Mouse (Mus musculus): Measurements from ENCODE around the gene Bcl9l. TPM values are rescaled to one million over a fixed set of nuclear protein-coding genes. Genes with fewer than 3 reads are reported as not detected.

Gene Bcl9l
- polyA plus RNA-seq, 1 experiment from 2014 or later, result 12.3 TPM

- peak; percentile 49 for ATAC-seq (ENCODE audit: low read depth)
- Histone ChIP-seq H3K27ac (ENCODE audit: low read depth, low read length) (peak overlapping the region; percentile 95), H3K27me3 (ENCODE audit: control insufficient read depth, insufficient read depth, low read length) (no peaks in the 10 kb centered on the region), H3K9me3 (ENCODE audit: control insufficient read depth, low read length) (no peaks in the 10 kb centered on the region), H3K4me3 (ENCODE audit: low read depth, low read length) (peak overlapping the region; percentile 81), H3K4me1 (ENCODE audit: control insufficient read depth, insufficient read depth, low read length) (peaks cover 11% of the 10 kb centered on the region), H3K9ac (replicated peaks; ENCODE audit: low read depth, low read length) (peak overlapping the region; percentile 89), H3K36me3 (ENCODE audit: control insufficient read depth, insufficient read depth, low read length) (no peaks in the 10 kb centered on the region), H3K4me2 (ENCODE audit: low read depth, low read length) (peak overlapping the region; percentile 98)
- 0% methylated on average over 29 of the region's 29 CpGs for WGBS
Observed at GRCm38 (mm10) chr9:44478959-44479605, 3.5 kb upstream of the Bcl9l start.

- no peaks in the 10 kb centered on the region for H3K36me3 ChIP-seq (ENCODE audit: control insufficient read depth, insufficient read depth, low read length)
- 1% methylated on average over 26 of the region's 26 CpGs for WGBS
- H3K4me3 ChIP-seq (ENCODE audit: low read depth, low read length), result peak overlapping the region; percentile 81
- peaks cover 18% of the 10 kb centered on the region for H3K4me1 ChIP-seq (ENCODE audit: control insufficient read depth, insufficient read depth, low read length)
- H3K27me3 ChIP-seq (ENCODE audit: control insufficient read depth, insufficient read depth, low read length), result no peaks in the 10 kb centered on the region
- H3K9me3 ChIP-seq (ENCODE audit: control insufficient read depth, low read length), result no peaks in the 10 kb centered on the region
- H3K9ac ChIP-seq (replicated peaks; ENCODE audit: low read depth, low read length), result peak overlapping the region; percentile 89
- H3K27ac ChIP-seq (ENCODE audit: low read depth, low read length), result peak overlapping the region; percentile 95
- peak overlapping the region; percentile 98 for H3K4me2 ChIP-seq (ENCODE audit: low read depth, low read length)
- ATAC-seq (ENCODE audit: low read depth), result peak; percentile 56
Observed at GRCm38 (mm10) chr9:44479628-44480428, 2.8 kb upstream of the Bcl9l start.

GRCm38 (mm10) chr9:44482112-44482511, 513 bp upstream of the Bcl9l start:
- Histone ChIP-seq H3K4me1 (ENCODE audit: control insufficient read depth, insufficient read depth, low read length) (peaks cover 41% of the 10 kb centered on the region), H3K4me3 (ENCODE audit: low read depth, low read length) (peak overlapping the region; percentile 79), H3K36me3 (ENCODE audit: control insufficient read depth, insufficient read depth, low read length) (no peaks in the 10 kb centered on the region), H3K9me3 (ENCODE audit: control insufficient read depth, low read length) (no peaks in the 10 kb centered on the region), H3K27me3 (ENCODE audit: control insufficient read depth, insufficient read depth, low read length) (no peaks in the 10 kb centered on the region), H3K4me2 (ENCODE audit: low read depth, low read length) (peak overlapping the region; percentile 92), H3K27ac (ENCODE audit: low read depth, low read length) (peak overlapping the region; percentile 94), H3K9ac (replicated peaks; ENCODE audit: low read depth, low read length) (peak overlapping the region; percentile 93; the same call in 1 of the 2 replicates)
- no peak for ATAC-seq (ENCODE audit: low read depth)
- WGBS, result 9% methylated on average over 3 of the region's 3 CpGs

DNA sequence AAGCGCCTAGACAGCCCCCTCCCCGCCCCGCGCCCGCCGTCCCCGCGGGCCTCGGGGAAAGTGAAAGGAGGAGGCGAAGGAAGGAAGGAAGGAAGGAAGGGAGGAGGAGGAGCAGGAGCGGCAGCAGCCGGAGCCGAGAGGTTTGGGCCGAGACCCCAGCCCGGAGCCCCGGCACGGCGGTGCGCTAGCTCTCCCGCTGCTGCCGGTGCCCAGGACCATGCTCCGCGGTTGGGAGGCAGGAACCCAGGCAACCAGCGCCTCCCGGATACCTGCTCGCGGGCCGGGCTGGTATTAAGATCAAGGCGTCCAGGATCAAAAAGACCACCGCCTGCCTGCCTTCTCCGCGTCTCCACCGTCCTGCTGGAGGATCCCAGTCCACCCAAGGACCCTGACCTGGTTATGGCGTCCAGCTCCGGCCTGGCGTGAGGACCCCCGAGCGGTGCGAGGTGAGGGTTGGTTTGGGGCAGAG, 450 bp downstream of the Bcl9l start:
- H3K9ac ChIP-seq (replicated peaks; ENCODE audit: low read depth, low read length), result peak overlapping the region; percentile 93
- no peaks in the 10 kb centered on the region for H3K27me3 ChIP-seq (ENCODE audit: control insufficient read depth, insufficient read depth, low read length)
- ATAC-seq (ENCODE audit: low read depth), result no peak
- peak overlapping the region; percentile 94 for H3K27ac ChIP-seq (ENCODE audit: low read depth, low read length)
- no peaks in the 10 kb centered on the region for H3K36me3 ChIP-seq (ENCODE audit: control insufficient read depth, insufficient read depth, low read length)
- H3K4me3 ChIP-seq (ENCODE audit: low read depth, low read length), result peak overlapping the region; percentile 79
- H3K4me1 ChIP-seq (ENCODE audit: control insufficient read depth, insufficient read depth, low read length), result peaks cover 47% of the 10 kb centered on the region
- H3K4me2 ChIP-seq (ENCODE audit: low read depth, low read length), result peak overlapping the region; percentile 92
- no peaks in the 10 kb centered on the region for H3K9me3 ChIP-seq (ENCODE audit: control insufficient read depth, low read length)
- under 1% methylated on average over 29 of the region's 39 CpGs for WGBS

GRCm38 (mm10) chr9:44483510-44484044, 952 bp downstream of the Bcl9l start:
- peak overlapping the region; percentile 93 for H3K9ac ChIP-seq (replicated peaks; ENCODE audit: low read depth, low read length)
- H3K27me3 ChIP-seq (ENCODE audit: control insufficient read depth, insufficient read depth, low read length), result no peaks in the 10 kb centered on the region
- H3K27ac ChIP-seq (ENCODE audit: low read depth, low read length), result peak overlapping the region; percentile 94
- no peak for ATAC-seq (ENCODE audit: low read depth)
- WGBS, result 1% methylated on average over 12 of the region's 12 CpGs
- no peaks in the 10 kb centered on the region for H3K9me3 ChIP-seq (ENCODE audit: control insufficient read depth, low read length)
- H3K36me3 ChIP-seq (ENCODE audit: control insufficient read depth, insufficient read depth, low read length), result no peaks in the 10 kb centered on the region
- H3K4me3 ChIP-seq (ENCODE audit: low read depth, low read length), result peak overlapping the region; percentile 79
- peaks cover 52% of the 10 kb centered on the region for H3K4me1 ChIP-seq (ENCODE audit: control insufficient read depth, insufficient read depth, low read length)
- H3K4me2 ChIP-seq (ENCODE audit: low read depth, low read length), result peak overlapping the region; percentile 92

DNA sequence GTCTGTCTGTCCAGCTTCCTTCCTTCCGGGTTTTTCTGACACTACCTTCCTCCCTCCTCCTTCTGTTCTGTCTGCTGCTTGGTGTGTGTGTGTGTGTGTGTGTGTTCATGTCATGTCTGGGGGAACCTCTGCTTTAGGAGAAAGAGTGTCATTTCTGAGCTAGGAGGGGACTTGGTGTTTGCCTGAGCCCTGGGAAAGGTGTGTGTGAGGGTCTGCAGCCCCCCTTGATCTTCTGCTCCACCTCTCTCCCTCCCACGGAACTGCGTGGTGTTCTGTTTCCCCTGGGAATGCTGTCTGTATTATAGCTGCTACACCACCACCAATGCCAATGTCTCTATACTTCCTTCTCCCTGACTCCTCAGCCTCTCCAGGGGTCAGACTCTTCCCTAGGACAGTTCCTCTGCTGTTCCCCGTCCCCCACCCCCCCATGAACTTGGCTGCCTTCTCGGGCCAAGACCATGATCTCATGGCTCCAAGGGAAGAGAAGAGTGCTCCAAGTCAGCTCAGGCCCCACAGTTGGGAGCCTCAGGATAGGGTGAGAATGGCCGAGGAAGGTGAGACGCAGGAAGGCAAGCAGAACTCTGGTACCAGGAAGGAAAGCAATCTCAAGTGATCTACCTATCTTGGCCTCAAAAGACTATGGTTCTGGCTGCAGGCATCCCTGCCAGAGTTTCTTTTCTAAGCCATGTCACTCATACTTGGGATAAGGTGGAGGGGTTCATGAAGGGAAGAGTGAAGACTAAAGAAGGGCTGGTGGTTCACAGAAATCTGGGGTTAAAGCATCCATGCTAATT, 1.9 kb downstream of the Bcl9l start:
- H3K9ac ChIP-seq (replicated peaks; ENCODE audit: low read depth, low read length), result peak overlapping the region; percentile 93
- ATAC-seq (ENCODE audit: low read depth), result no peak
- no peaks in the 10 kb centered on the region for H3K27me3 ChIP-seq (ENCODE audit: control insufficient read depth, insufficient read depth, low read length)
- H3K4me3 ChIP-seq (ENCODE audit: low read depth, low read length), result peak overlapping the region; percentile 79
- H3K9me3 ChIP-seq (ENCODE audit: control insufficient read depth, low read length), result no peaks in the 10 kb centered on the region
- peak overlapping the region; percentile 92 for H3K4me2 ChIP-seq (ENCODE audit: low read depth, low read length)
- H3K36me3 ChIP-seq (ENCODE audit: control insufficient read depth, insufficient read depth, low read length), result no peaks in the 10 kb centered on the region
- H3K4me1 ChIP-seq (ENCODE audit: control insufficient read depth, insufficient read depth, low read length), result peaks cover 62% of the 10 kb centered on the region
- H3K27ac ChIP-seq (ENCODE audit: low read depth, low read length), result no peak overlapping the region
- WGBS, result 37% methylated on average over 7 of the region's 7 CpGs

DNA sequence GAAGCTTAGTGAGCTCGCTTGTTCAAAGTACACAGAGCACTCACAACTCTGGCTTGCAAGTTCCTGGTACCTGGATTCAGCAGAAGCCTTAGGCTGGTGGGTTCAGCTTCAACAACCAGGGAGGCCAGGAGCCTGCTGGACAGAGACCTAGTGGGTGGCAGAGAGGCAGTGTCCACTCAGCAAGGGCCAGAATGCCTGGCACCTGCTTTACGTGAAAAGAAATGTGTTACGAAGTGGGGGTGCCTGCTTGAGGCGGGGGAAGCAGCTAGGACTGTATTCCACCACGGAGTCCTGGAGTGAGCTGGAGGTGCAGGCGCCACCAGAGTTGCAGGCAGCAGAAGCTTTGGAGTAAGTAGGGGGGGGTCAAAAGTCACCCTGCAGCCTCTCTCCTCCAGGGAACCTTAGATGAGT, 2.5 kb downstream of the Bcl9l start:
- no peaks in the 10 kb centered on the region for H3K27me3 ChIP-seq (ENCODE audit: control insufficient read depth, insufficient read depth, low read length)
- peak overlapping the region; percentile 16; the same call in 1 of the 2 replicates for H3K4me3 ChIP-seq (ENCODE audit: low read depth, low read length)
- peak overlapping the region; percentile 92 for H3K4me2 ChIP-seq (ENCODE audit: low read depth, low read length)
- ATAC-seq (ENCODE audit: low read depth), result no peak
- no peaks in the 10 kb centered on the region for H3K9me3 ChIP-seq (ENCODE audit: control insufficient read depth, low read length)
- H3K36me3 ChIP-seq (ENCODE audit: control insufficient read depth, insufficient read depth, low read length), result no peaks in the 10 kb centered on the region
- no peak overlapping the region for H3K27ac ChIP-seq (ENCODE audit: low read depth, low read length)
- H3K9ac ChIP-seq (replicated peaks; ENCODE audit: low read depth, low read length), result peak overlapping the region; percentile 22; the same call in 1 of the 2 replicates
- WGBS, result 41% methylated on average over 6 of the region's 6 CpGs
- H3K4me1 ChIP-seq (ENCODE audit: control insufficient read depth, insufficient read depth, low read length), result peaks cover 64% of the 10 kb centered on the region

GRCm38 (mm10) chr9:44485516-44486161, 3.0 kb downstream of the Bcl9l start:
- 21% methylated on average over 14 of the region's 14 CpGs for WGBS
- no peak for ATAC-seq (ENCODE audit: low read depth)
- no peak overlapping the region for H3K27ac ChIP-seq (ENCODE audit: low read depth, low read length)

More at GRCm38 (mm10) chr9:44485516-44486161, 3.0 kb downstream of the Bcl9l start:
- Histone ChIP-seq H3K27me3 (ENCODE audit: control insufficient read depth, insufficient read depth, low read length) (no peaks in the 10 kb centered on the region), H3K9ac (replicated peaks; ENCODE audit: low read depth, low read length) (peak overlapping the region; percentile 22), H3K36me3 (ENCODE audit: control insufficient read depth, insufficient read depth, low read length) (no peaks in the 10 kb centered on the region), H3K4me2 (ENCODE audit: low read depth, low read length) (peak overlapping the region; percentile 92), H3K9me3 (ENCODE audit: control insufficient read depth, low read length) (no peaks in the 10 kb centered on the region), H3K4me3 (ENCODE audit: low read depth, low read length) (peak overlapping the region; percentile 16; the same call in 1 of the 2 replicates), H3K4me1 (ENCODE audit: control insufficient read depth, insufficient read depth, low read length) (peaks cover 67% of the 10 kb centered on the region)
